In the genomic region with DNA sequence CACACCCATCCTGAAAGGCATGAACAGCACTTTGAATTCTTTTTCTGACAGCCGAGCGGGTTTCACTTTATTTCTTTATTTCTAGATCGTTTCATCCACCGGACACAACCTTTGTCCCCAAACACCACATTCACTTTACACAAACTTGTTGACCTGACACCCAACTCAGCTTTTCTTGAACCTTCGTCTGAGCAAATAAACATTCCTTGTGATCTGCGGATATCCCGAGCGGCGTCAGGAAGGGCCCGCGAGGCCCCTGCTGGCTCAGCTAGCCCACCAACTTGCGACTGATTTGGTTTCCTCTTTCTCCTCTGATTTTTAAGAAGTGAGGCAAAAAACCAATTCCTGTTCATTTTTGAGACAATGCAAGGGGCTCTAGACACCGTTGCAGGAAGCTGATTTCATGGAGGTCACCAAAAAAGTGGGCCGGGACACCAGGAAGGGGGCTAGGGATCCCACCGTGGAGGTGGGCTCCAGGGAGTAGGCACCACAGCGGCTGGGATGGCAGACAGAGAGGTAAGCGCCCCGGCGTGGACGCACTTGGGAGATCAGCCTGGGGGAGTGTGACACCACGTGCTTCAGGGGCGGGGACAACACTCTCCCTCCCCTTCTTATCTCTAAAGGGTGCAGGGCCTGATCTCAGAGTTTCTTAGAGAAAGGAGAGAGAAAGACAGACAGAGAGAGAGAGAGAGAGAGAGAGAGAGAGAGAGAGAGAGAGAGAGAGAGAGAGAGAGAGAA, we compare ENCODE assay signal across 8 mouse cellular contexts. TPM values are rescaled to one million over a fixed set of nuclear protein-coding genes. Genes with fewer than 3 reads are reported as not detected.
DNase-seq lines count a peak whose midpoint lies in the region; ATAC-seq lines count a peak whose summit lies in the region.

Slc39a8 (plus strand) TSS at position 264 of the 738 bp plus-strand sequence.

- peak; percentile 82 for DNase-seq in ZHBTc4 (ENCODE audit: low read depth, low spot score)
- DNase-seq in cerebellum, postnatal 4 days (ENCODE audit: low spot score in 2 of 2): peak; percentile 26 to 29
- peak; percentile 32 to 39 for DNase-seq in frontal cortex, postnatal 36 days (ENCODE audit: low spot score in 2 of 2)
- peak; percentile 40 to 53 for DNase-seq in layer of hippocampus, postnatal 36 days
- DNase-seq in lung, postnatal 25 days (ENCODE audit: low spot score): peak; percentile 88
- DNase-seq in ovary, postnatal 36 days (ENCODE audit: low spot score): peak; percentile 81
- peak; percentile 89 for DNase-seq in thymus, postnatal 25 days

- H3K4me2 ChIP-seq in hindbrain, embryonic 13.5 days: peak within 1 kb of the TSS; percentile 96

- H3K4me3 ChIP-seq in hindbrain, embryonic 13.5 days: peak within 1 kb of the TSS; percentile 60

- 6% methylated on average over 22 of the region's 22 CpGs for WGBS in hindbrain, embryonic 13.5 days

- H3K27me3 ChIP-seq in hindbrain, embryonic 13.5 days: peaks cover 6% of the 10 kb centered on the region; the same call in 1 of the 2 replicates

- no peaks in the 10 kb centered on the region for H3K9me3 ChIP-seq in hindbrain, embryonic 13.5 days

- peak within 1 kb of the TSS; percentile 40; the same call in 1 of the 2 replicates for H3K27ac ChIP-seq in hindbrain, embryonic 13.5 days

- no peaks in the 10 kb centered on the region for H3K36me3 ChIP-seq in hindbrain, embryonic 13.5 days

- H3K4me1 ChIP-seq in hindbrain, embryonic 13.5 days (replicated peaks): peaks cover 20% of the 10 kb centered on the region

- peak; percentile 79 for ATAC-seq in hindbrain, embryonic 13.5 days (ENCODE audit: low FRiP score)

- H3K9ac ChIP-seq in hindbrain, embryonic 13.5 days: peak within 1 kb of the TSS; percentile 76

RNA-seq across cellular contexts. Expression of gene Slc39a8, which starts in this region (rescaled TPM):
- 10.2 and 10.9 TPM in 2 replicates for polyA plus RNA-seq in hindbrain, embryonic 13.5 days (2015; fragmentation: Nextera tagmentation; extraction: Ambion mirVana)
- 1 to 10 TPM; 2.7 to 3.6 TPM for total RNA-seq in layer of hippocampus, postnatal 36 days (2021)

Comparison
In these comparisons a context has a peak if more than half of its experiments do, and no peak if none do; other contexts are left out.
1. Peak in every context shown above with its lines: DNase-seq, ATAC-seq, H3K4me3 ChIP-seq and H3K27ac ChIP-seq.
2. DNase-seq: peak in every context shown above with its lines; median percentile 89 in thymus, postnatal 25 days; 88 in lung, postnatal 25 days; 82 in ZHBTc4; 81 in ovary, postnatal 36 days; 46 in layer of hippocampus, postnatal 36 days; 36 in frontal cortex, postnatal 36 days; 28 in cerebellum, postnatal 4 days.